Mouse (Mus musculus) brain, embryonic 18.5 days (tissue): Measurements from ENCODE around the gene C2cd2l.
"Not testable (repeated sequence)": the region's sequence is repeated elsewhere in the genome, so short reads cannot be mapped to it uniquely, and the experiment has no call there.

Experiments used
- DNase-seq: peaks from one replicate; pipeline ENCODE4 v3.0.0-alpha.2; 2012; ENCODE audit warnings: low read depth, low spot score

Gene C2cd2l

GRCm38 (mm10) chr9:44314257-44314547 is 5.9 kb downstream of the C2cd2l start:
- DNase-seq = no peak

- no peak for DNase-seq
Observed at GRCm38 (mm10) chr9:44313476-44314256, 6.4 kb downstream of the C2cd2l start.

GRCm38 (mm10) chr9:44311136-44312134 is 8.7 kb downstream of the C2cd2l start:
- DNase-seq = no peak

GRCm38 (mm10) chr9:44310750-44311135 is 9.3 kb downstream of the C2cd2l start:
- no peak for DNase-seq

- no peak for DNase-seq
Observed at GRCm38 (mm10) chr9:44309756-44310155, 10.3 kb downstream of the C2cd2l start.

GRCm38 (mm10) chr9:44307248-44307647 is 12.8 kb downstream of the C2cd2l start:
- no peak for DNase-seq

GRCm38 (mm10) chr9:44306532-44306931 is 13.6 kb downstream of the C2cd2l start:
- DNase-seq = no peak

GRCm38 (mm10) chr9:44305466-44306079 is 14.5 kb downstream of the C2cd2l start, which contains the start of gene Hinfp:
TSS of gene Hinfp (minus strand) at chr9:44305671.
- DNase-seq = peak; percentile 99

GRCm38 (mm10) chr9:44300001-44300400 is 20.1 kb downstream of the C2cd2l start:
- DNase-seq = not testable (repeated sequence)

- no peak for DNase-seq
Observed at GRCm38 (mm10) chr9:44292490-44292889, 27.6 kb downstream of the C2cd2l start.

GRCm38 (mm10) chr9:44288959-44289291 is 31.2 kb downstream of the C2cd2l start:
- DNase-seq = no peak

- no peak for DNase-seq
Observed at GRCm38 (mm10) chr9:44288076-44288958, 31.8 kb downstream of the C2cd2l start, which contains the start of gene Abcg4. TSS of gene Abcg4 (minus strand) at chr9:44288615.

GRCm38 (mm10) chr9:44287401-44288075 is 32.5 kb downstream of the C2cd2l start:
- DNase-seq = no peak

GRCm38 (mm10) chr9:44287003-44287400 is 33.1 kb downstream of the C2cd2l start:
- DNase-seq = no peak

GRCm38 (mm10) chr9:44286256-44286850 is 33.7 kb downstream of the C2cd2l start:
- no peak for DNase-seq

- no peak for DNase-seq
Observed at GRCm38 (mm10) chr9:44283183-44283582, 36.9 kb downstream of the C2cd2l start.

GRCm38 (mm10) chr9:44269973-44270372 is 50.1 kb downstream of the C2cd2l start:
- no peak for DNase-seq

GRCm38 (mm10) chr9:44269077-44269476 is 51.0 kb downstream of the C2cd2l start:
- DNase-seq = no peak

GRCm38 (mm10) chr9:44268432-44268831 is 51.7 kb downstream of the C2cd2l start, which contains the start of gene Nlrx1:
TSS of gene Nlrx1 (minus strand) at chr9:44268599.
- DNase-seq = no peak

GRCm38 (mm10) chr9:44268027-44268360 is 52.1 kb downstream of the C2cd2l start:
- DNase-seq = no peak
